Comparison of ENCODE assay signal across 13 mouse cellular contexts in the genomic region with DNA sequence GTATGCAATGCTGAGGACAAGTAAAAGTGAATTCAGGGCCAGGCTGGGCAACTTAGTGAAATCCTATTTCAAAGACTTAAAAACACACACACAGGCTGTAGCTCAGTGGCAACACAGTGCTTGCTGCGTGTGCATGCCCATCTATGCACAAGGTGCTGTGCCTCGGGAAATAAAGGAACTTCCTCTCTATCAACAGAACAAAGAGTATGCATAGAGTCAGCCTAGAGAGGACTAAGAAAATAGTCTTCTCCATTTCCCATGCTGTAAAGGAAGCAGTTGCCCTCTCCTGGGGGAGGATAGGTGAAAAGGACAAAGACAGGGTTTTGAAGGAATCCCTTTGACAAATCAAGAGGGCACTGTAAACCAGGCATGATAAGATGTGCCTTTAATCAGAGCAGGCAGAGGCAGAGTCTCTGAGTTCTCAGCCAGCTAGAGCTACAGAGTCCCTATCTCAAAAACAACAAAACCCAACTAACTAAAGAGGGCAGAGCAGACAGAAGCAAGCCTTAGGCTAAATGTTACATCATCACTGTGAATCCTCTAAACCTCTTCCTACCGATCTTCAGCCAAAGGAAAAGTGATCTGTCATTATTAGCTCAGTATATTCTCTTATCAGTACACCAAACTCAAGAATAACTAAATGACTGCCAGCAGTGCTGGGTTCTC. TPM values are rescaled to one million over a fixed set of nuclear protein-coding genes. Genes with fewer than 3 reads are reported as not detected.
DNase-seq lines count a peak whose midpoint lies in the region; ATAC-seq and TF ChIP-seq lines count a peak whose summit lies in the region.
"Had no signal": no experiment of that assay in that cellular context is flagged by ENCODE, and none has a peak within 500 bp of the region (broad histone marks: within the 10 kb centered on the region; RNA-seq: fewer than 3 reads in every experiment).

No protein-coding gene starts in this region.

- H3ac ChIP-seq in myocyte (ENCODE audit: control insufficient read depth, insufficient read length), result no peak overlapping the region

- no peaks in the 10 kb centered on the region for H3K36me3 ChIP-seq in kidney, embryonic 15.5 days
- no peaks in the 10 kb centered on the region for H3K36me3 ChIP-seq in myocyte (ENCODE audit: control insufficient read depth, insufficient read depth)

- no peak overlapping the region for H3K4me3 ChIP-seq in kidney, embryonic 15.5 days (replicated peaks)
- H3K4me3 ChIP-seq in brown adipose tissue, adult 24 weeks (ENCODE audit: insufficient read depth, low read depth, low read length), result no peak overlapping the region
- no peak overlapping the region for H3K4me3 ChIP-seq in myocyte
- H3K4me3 ChIP-seq: forebrain, embryonic 10.5 days had no signal

- no peak overlapping the region for H3K4me2 ChIP-seq in kidney, embryonic 15.5 days
- peak overlapping the region; percentile 45 for H3K4me2 ChIP-seq in myocyte (ENCODE audit: low read depth)

- WGBS in kidney, embryonic 15.5 days, result 31% methylated on average over 3 of the region's 3 CpGs

- DNase-seq in kidney, postnatal 10 days, result no peak
- DNase-seq in right cerebral cortex, postnatal 10 days (ENCODE audit: low spot score in 2 of 2), result no peak
- DNase-seq: adrenal gland, postnatal 10 days; kidney, postnatal 4 days; lung, adult 2 months; spleen, adult 18-20 months had no signal

- peaks cover 100% of the 10 kb centered on the region for H3K79me2 ChIP-seq in myocyte (ENCODE audit: control insufficient read depth, insufficient read depth)

- no peak for ATAC-seq in kidney, embryonic 15.5 days (replicated peaks; ENCODE audit: low FRiP score)
- ATAC-seq in CD4-positive, CD25-positive, alpha-beta regulatory T cell, adult 4 months, result peak; percentile 72
- no peak for ATAC-seq in erythroblast, adult 5-6 weeks (replicated peaks; ENCODE audit: low FRiP score, poor library complexity, severe bottlenecking)
- ATAC-seq: intestine, embryonic 16.5 days had no signal

- H3K27ac ChIP-seq in kidney, embryonic 15.5 days, result 0 out of 2 replicates have a peak overlapping the region, but pooled peaks have one; percentile 30
- 0 out of 2 replicates have a peak overlapping the region, but pooled peaks have one; percentile 18 for H3K27ac ChIP-seq in brown adipose tissue, adult 24 weeks (replicated peaks; ENCODE audit: low read depth, low read length)
- H3K27ac ChIP-seq: forebrain, embryonic 10.5 days had no signal

- H3K27me3 ChIP-seq in kidney, embryonic 15.5 days, result no peaks in the 10 kb centered on the region
- H3K27me3 ChIP-seq in myocyte (ENCODE audit: control insufficient read depth, insufficient read depth, insufficient read length), result no peaks in the 10 kb centered on the region

- TF ChIP-seq POLR2A in myocyte (IDR thresholded peaks at IDR 0.05; ENCODE audit: insufficient read length, low read depth), result no peak

- H3K9me3 ChIP-seq in kidney, embryonic 15.5 days (replicated peaks), result no peaks in the 10 kb centered on the region

- H3K4me1 ChIP-seq in kidney, embryonic 15.5 days, result peaks cover 29% of the 10 kb centered on the region
- H3K4me1 ChIP-seq in brown adipose tissue, adult 24 weeks (ENCODE audit: control insufficient read depth, insufficient read depth, insufficient read length, low read length), result peaks cover 31% of the 10 kb centered on the region

- H3K9ac ChIP-seq in kidney, embryonic 15.5 days, result no peak overlapping the region

TF ChIP-seq in myocyte, 11 proteins besides CTCF, POLR2A, EP300 and RAD21:
- no peak for TF ChIP-seq MYOG (IDR thresholded peaks at IDR 0.05; ENCODE audit: control insufficient read depth in 1 of 3, insufficient read depth in 1 of 3, insufficient read length in 2 of 3, low read depth in 2 of 3)
- no peak for TF ChIP-seq MAX (IDR thresholded peaks at IDR 0.05; ENCODE audit: low read depth)
- TF ChIP-seq SRF (IDR thresholded peaks at IDR 0.05; ENCODE audit: control insufficient read depth, insufficient read length, low read depth), result no peak
- TF ChIP-seq REST (IDR thresholded peaks at IDR 0.05; ENCODE audit: insufficient read depth, insufficient read length), result no peak
- no peak for TF ChIP-seq MYOD1 (IDR thresholded peaks at IDR 0.05; ENCODE audit: control insufficient read depth in 1 of 3, insufficient read length in 2 of 3, low read depth in 2 of 3)
- TF ChIP-seq USF1 (IDR thresholded peaks at IDR 0.05; ENCODE audit: low read depth), result no peak
- no peak for TF ChIP-seq TCF3 (IDR thresholded peaks at IDR 0.05; ENCODE audit: insufficient read length, low read depth)
- TF ChIP-seq E2F4 (IDR thresholded peaks at IDR 0.05; ENCODE audit: insufficient read depth), result no peak
- no peak for TF ChIP-seq TCF12 (IDR thresholded peaks at IDR 0.05; ENCODE audit: insufficient read depth, poor library complexity, severe bottlenecking)
- TF ChIP-seq POLR2AphosphoS2 (IDR thresholded peaks at IDR 0.05; ENCODE audit: insufficient read length, low read depth), result no peak

RNA-seq across cellular contexts. Expression of a gene that starts 9.9 kb away (rescaled TPM):
- polyA plus RNA-seq in kidney, embryonic 15.5 days (2015; fragmentation: Nextera tagmentation; extraction: Ambion mirVana), result 4.8 and 5.7 TPM in 2 replicates
- not detected for polyA plus RNA-seq in CD4-positive, CD25-positive, alpha-beta regulatory T cell, adult 4 months (2017; shearing (Covaris generic))
- 1.7 and 2.3 TPM in 2 replicates for polyA plus RNA-seq in brown adipose tissue, adult 24 weeks (2012; ENCODE audit: insufficient read depth, insufficient read length, missing spikeins)
- polyA plus RNA-seq in myocyte (2012; fragmentation: generic; extraction: Trizol), result 1.2 TPM
- total RNA-seq in erythroblast, adult 5-6 weeks (2015; ENCODE audit: low replicate concordance), result not detected in 2 replicates
- not detected in 2 replicates for total RNA-seq in erythroblast, adult 5-6 weeks (2017; ENCODE audit: low replicate concordance)

RNA-seq across cellular contexts. Expression of a gene that starts 10.2 kb away (rescaled TPM):
- polyA plus RNA-seq in kidney, embryonic 15.5 days (2015; fragmentation: Nextera tagmentation; extraction: Ambion mirVana), result 46.4 and 48.7 TPM in 2 replicates
- polyA plus RNA-seq in CD4-positive, CD25-positive, alpha-beta regulatory T cell, adult 4 months (2017; shearing (Covaris generic)), result 1 to 10 TPM; 4.8 to 7.9 TPM
- 12.1 and 14.6 TPM in 2 replicates for polyA plus RNA-seq in brown adipose tissue, adult 24 weeks (2012; ENCODE audit: insufficient read depth, insufficient read length, missing spikeins)
- polyA plus RNA-seq in myocyte (2012; fragmentation: generic; extraction: Trizol), result 12.0 TPM
- 21.1 and 34.4 TPM in 2 replicates for total RNA-seq in erythroblast, adult 5-6 weeks (2015; ENCODE audit: low replicate concordance)
- total RNA-seq in erythroblast, adult 5-6 weeks (2017; ENCODE audit: low replicate concordance), result 32.7 and 42.7 TPM in 2 replicates
